Mouse (Mus musculus) lung, postnatal 0 days (tissue): ENCODE measurements around the gene Xlr4b. TPM values are rescaled to one million over a fixed set of nuclear protein-coding genes. Genes with fewer than 3 reads are reported as not detected.
"Not testable (repeated sequence)": the region's sequence is repeated elsewhere in the genome, so short reads cannot be mapped to it uniquely, and the experiment has no call there.

Source experiments
- ATAC-seq: fragments of 200-750 bp; cut with Nextera tagmentation; 2 replicates; pipeline ENCODE4 v1.8.0; 2017; ENCODE audit warnings: moderate library complexity
- DNase-seq: peaks from one replicate; pipeline ENCODE4 v3.0.0-alpha.2; 2016; ENCODE audit warnings: low spot score
- H3K27ac ChIP-seq: fragments of 300-500 bp; sonication (generic); 2 replicates; pipeline ENCODE4 v1.5.1; 2014; ENCODE audit warnings: antibody characterized with exemption, mild to moderate bottlenecking, low read length, mixed read lengths
- H3K27me3 ChIP-seq: fragments of 300-500 bp; sonication (generic); replicated peaks from 2 replicates; pipeline ENCODE4 v1.6.1; 2014; ENCODE audit warnings: low read length, mixed read lengths; ENCODE audit not compliant: insufficient read depth
- H3K36me3 ChIP-seq: fragments of 300-500 bp; sonication (generic); 2 replicates; pipeline ENCODE4 v1.6.1; 2014; ENCODE audit warnings: low read length, mixed read lengths; ENCODE audit not compliant: insufficient read depth
- H3K4me1 ChIP-seq: fragments of 300-500 bp; sonication (generic); 2 replicates; pipeline ENCODE4 v1.6.1; 2014; ENCODE audit warnings: antibody characterized with exemption, low read depth, low read length, mixed read lengths; ENCODE audit not compliant: insufficient read depth
- H3K4me2 ChIP-seq: fragments of 300-500 bp; sonication (generic); replicated peaks from 2 replicates; pipeline ENCODE4 v1.6.1; 2014; ENCODE audit warnings: low read depth, mild to moderate bottlenecking, low read length, moderate library complexity, mixed read lengths
- H3K4me3 ChIP-seq: fragments of 300-500 bp; sonication (generic); 2 replicates; pipeline ENCODE4 v1.5.1; 2014; ENCODE audit warnings: low read depth, low read length
- H3K9ac ChIP-seq: fragments of 300-500 bp; sonication (generic); replicated peaks from 2 replicates; pipeline ENCODE4 v1.6.1; 2014; ENCODE audit warnings: low read depth, mild to moderate bottlenecking
- H3K9me3 ChIP-seq: fragments of 300-500 bp; sonication (generic); 2 replicates; pipeline ENCODE4 v1.6.1; 2016; ENCODE audit warnings: low read length, mixed read lengths
- CTCF ChIP-seq: IDR thresholded peaks from 2 replicates; pipeline ENCODE4 v1.5.1; 2016; ENCODE audit warnings: antibody characterized with exemption, mild to moderate bottlenecking
- EP300 ChIP-seq: IDR thresholded peaks from 2 replicates; pipeline ENCODE4 v1.6.1; 2016; ENCODE audit warnings: antibody characterized with exemption, mild to moderate bottlenecking, control low read depth
- WGBS: fragments of 180-500 bp; shearing (Covaris S2); extraction: QIAGEN DNeasy Blood & Tissue Kit; methylation state at CpG from one replicate; pipeline ENCODE4 v1.1.7; 2014; 5-methylcytosine and 5-hydroxymethylcytosine counted together
- polyA plus RNA-seq: library from polyadenylated mRNA; unstranded; fragments of >200 nt; fragmentation: Nextera tagmentation; extraction: Ambion mirVana; gene quantifications from 2 replicates; pipeline ENCODE4 v1.2.1, GENCODE M21; 2015

Xlr4b gene
- polyA plus RNA-seq = 0.19 and 0.78 TPM in 2 replicates

DNA sequence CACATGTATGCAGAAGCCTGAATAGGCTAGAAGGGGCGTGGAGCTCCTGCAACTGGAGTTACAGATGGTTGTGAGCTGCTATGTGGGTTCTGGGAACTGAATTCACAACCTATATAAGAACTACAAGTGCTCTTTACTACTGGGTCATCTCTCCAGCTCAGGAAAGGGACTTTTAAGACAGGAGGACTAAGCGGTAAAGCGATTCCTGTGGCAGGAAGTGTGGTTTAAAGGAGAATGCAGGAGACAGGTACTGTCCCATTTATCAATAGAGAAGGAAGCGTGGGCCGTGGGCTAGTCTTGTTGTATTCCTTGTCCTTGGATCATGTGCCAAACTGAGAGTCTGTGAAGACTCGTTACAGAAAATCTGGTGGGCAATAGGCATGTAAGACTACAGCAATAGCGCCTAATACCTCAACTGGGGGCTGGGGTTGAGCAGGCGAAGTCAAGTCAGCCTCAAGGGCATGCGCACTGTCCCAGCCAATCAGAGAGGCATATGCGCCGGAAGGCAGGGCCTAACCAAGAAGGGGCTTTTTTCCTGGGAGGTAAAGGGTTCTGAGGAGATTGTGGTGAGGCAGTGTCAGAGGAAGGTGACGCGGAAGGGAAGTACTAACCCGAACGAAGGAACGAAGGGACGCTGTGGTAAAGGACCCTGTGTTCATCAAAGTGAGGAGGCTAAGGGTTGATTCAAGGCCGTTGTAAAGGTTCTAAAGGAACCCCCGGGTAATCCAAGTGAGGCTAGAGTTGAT is at the start of gene Xlr4b:
TSS of gene Xlr4b (plus strand) at position 515 of the 746 bp plus-strand sequence.
- not testable (repeated sequence) for H3K9ac ChIP-seq, H3K36me3 ChIP-seq, H3K4me3 ChIP-seq, ATAC-seq, H3K27me3 ChIP-seq, H3K4me2 ChIP-seq, H3K27ac ChIP-seq, H3K4me1 ChIP-seq, H3K9me3 ChIP-seq, DNase-seq
- WGBS = 55% methylated on average over 8 of the region's 19 CpGs

DNA sequence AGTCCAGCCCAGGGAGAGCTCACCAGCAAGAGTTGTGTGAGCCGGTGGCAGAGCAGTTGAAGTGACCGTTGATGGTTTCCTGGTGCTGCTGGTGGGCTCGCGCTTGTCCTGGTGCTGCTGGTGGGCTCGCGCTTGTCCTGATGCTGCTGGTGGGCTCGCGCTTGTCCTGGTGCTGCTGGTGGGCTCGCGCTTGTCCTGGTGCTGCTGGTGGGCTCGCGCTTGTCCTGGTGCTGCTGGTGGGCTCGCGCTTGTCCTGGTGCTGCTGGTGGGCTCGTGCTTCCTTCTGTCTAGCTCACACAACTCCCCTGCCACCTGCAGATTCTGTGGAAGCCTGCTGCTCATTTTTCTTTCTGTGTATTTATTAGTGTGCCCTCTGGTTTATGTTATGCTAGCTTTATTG is 37.2 kb upstream of the Xlr4b start, which contains the start of gene Spin2d:
TSS of gene Spin2d (minus strand) at position 101 of the 400 bp plus-strand sequence.
- H3K4me3 ChIP-seq, H3K9me3 ChIP-seq, DNase-seq, H3K27ac ChIP-seq, H3K27me3 ChIP-seq, H3K4me2 ChIP-seq, ATAC-seq, H3K36me3 ChIP-seq, H3K4me1 ChIP-seq, H3K9ac ChIP-seq: not testable (repeated sequence)
- WGBS = 47% methylated on average over 3 of the region's 15 CpGs

DNA sequence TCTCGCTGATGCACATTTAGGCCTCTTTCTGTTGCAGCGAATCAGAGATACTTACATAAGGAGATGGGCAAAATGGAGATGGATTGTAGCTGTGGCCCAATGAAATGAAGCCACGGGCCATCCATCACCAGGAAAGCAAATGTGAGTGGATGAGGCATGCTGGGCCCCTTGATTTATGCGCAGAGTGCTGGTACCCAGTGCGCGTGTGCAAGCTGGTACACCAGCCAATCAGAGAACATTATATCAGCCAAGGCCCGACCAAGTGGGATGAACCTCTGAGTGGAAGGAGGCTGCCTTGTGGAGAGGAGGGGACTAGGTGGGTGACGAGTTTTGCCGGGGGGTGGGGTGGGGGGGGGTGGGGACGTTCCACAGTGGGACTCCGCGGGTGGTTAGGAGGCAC is 22.2 kb upstream of the Xlr4b start, which contains the start of gene Xlr3b:
TSS of gene Xlr3b (plus strand) at position 274 of the 400 bp plus-strand sequence.
- H3K4me3 ChIP-seq, H3K27ac ChIP-seq, H3K36me3 ChIP-seq, H3K9me3 ChIP-seq, H3K4me1 ChIP-seq, H3K4me2 ChIP-seq, H3K9ac ChIP-seq, H3K27me3 ChIP-seq: not testable (repeated sequence)
- peak; percentile 4 for DNase-seq
- WGBS = 80% methylated on average over 7 of the region's 12 CpGs
- ATAC-seq = peak; percentile 14; the same call in 1 of the 2 replicates

DNA sequence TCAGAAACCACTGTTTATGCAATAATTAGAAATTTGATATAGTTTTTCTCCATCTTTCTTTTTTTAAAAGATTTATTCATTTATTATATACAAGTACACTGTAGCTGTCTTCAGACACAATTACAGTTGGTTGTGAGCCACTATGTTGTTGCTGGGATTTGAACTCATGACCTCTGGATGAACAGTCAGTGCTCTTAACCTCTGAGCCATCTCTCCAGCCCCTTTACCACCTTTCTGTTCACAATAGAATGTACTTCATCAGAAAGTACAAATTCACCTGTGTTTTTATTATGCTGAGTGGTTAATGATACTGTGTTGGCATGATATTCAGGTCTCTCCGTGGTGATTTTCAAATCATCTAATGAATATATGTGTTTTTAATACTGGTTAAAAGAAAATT is 11.2 kb downstream of the Xlr4b start:
- no peak for ATAC-seq

DNA sequence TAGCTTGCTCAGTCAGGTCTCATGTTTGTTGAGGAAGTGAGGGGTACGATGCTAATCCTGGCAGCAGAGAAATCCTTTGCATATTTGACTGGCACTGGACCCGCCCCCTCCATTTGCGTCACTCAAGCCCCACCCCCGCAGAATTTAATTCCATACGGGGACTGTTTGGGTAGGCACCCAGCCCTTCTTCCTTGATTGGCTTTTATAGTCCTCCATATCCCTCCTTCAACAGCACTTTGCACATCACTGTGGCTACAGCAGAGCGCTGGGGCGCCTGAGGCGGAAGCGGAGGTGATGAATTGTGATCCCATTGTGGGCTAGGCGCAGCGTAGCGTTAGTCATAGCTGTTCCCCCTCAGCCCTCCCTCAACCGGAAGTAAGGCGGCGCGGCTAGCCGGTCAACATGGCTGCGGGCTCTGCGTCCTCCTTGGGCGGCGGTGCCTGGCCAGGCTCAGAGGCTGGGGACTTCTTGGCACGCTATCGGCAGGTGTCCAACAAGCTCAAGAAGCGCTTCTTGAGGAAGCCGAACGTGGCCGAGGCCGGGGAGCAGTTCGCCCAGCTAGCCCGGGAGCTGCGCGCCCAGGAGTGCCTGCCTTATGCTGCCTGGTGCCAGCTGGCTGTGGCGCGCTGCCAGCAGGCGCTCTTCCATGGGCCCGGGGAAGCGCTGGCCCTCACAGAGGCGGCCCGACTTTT is 13.9 kb downstream of the Xlr4b start, which contains the start of gene F8a:
TSS of gene F8a (plus strand) at position 378 of the 692 bp plus-strand sequence.
- Histone ChIP-seq H3K4me3 (peak within 1 kb of the TSS; percentile 52), H3K36me3 (no peaks in the 10 kb centered on the region), H3K27me3 (0 out of 2 replicates have a peak, but pooled peaks cover 2% of the 10 kb centered on the region), H3K4me1 (no peaks in the 10 kb centered on the region), H3K27ac (peak within 1 kb of the TSS; percentile 90), H3K4me2 (peak within 1 kb of the TSS; percentile 74), H3K9me3 (no peaks in the 10 kb centered on the region), H3K9ac (peak within 1 kb of the TSS; percentile 39; the same call in 1 of the 2 replicates)
- TF ChIP-seq EP300 (no peak; the same call in 1 of the 2 replicates), CTCF (no peak)
- ATAC-seq (peak; percentile 96), DNase-seq (peak; percentile 90)
- WGBS = 10% methylated on average over 31 of the region's 39 CpGs

More for the DNA sequence above, 11.2 kb downstream of the Xlr4b start:
- no peaks in the 10 kb centered on the region for H3K36me3 ChIP-seq
- H3K9me3 ChIP-seq = no peaks in the 10 kb centered on the region
- peak; percentile 2 for DNase-seq
- no peak overlapping the region for H3K4me3 ChIP-seq
- no peak for TF ChIP-seq CTCF
- 30% methylated on average over 1 of the region's 1 CpGs for WGBS
- H3K27ac ChIP-seq = no peak overlapping the region
- H3K4me2 ChIP-seq = no peak overlapping the region
- 0 out of 2 replicates have a peak, but pooled peaks cover 2% of the 10 kb centered on the region for H3K27me3 ChIP-seq
- no peaks in the 10 kb centered on the region for H3K4me1 ChIP-seq
- no peak overlapping the region for H3K9ac ChIP-seq

DNA sequence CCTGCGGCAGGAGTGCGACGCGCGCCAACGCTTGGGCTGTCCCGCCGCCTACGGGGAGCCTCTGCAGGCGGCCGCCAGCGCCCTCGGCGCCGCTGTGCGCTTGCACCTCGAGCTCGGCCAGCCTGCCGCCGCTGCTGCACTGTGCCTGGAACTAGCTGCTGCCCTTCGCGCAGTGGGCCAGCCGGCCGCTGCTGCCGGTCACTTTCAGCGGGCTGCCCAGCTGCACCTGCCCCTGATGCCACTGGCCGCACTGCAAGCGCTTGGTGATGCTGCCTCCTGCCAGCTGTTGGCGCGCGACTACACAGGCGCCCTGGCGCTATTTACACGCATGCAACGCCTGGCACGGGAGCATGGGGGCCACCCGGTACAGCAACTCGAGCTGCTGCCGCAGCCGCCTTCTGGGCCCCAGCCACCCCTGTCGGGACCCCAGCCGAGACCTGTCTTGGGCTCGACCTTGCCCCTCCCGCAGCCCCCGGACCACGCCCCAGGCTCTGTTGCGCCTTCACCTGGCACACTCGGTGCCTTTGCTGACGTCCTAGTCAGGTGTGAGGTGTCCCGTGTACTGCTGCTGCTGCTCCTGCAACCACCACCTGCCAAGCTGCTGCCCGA is 14.6 kb downstream of the Xlr4b start:
- Histone ChIP-seq H3K4me3 (peak overlapping the region; percentile 52), H3K9ac (peak overlapping the region; percentile 39; the same call in 1 of the 2 replicates), H3K4me1 (no peaks in the 10 kb centered on the region), H3K27ac (peak overlapping the region; percentile 90), H3K4me2 (peak overlapping the region; percentile 74), H3K9me3 (no peaks in the 10 kb centered on the region), H3K27me3 (0 out of 2 replicates have a peak, but pooled peaks cover 2% of the 10 kb centered on the region), H3K36me3 (no peaks in the 10 kb centered on the region)
- peak; percentile 55 for ATAC-seq
- 20% methylated on average over 26 of the region's 51 CpGs for WGBS
- TF ChIP-seq CTCF (peak; percentile 29), EP300 (no peak)
- peak; percentile 47 for DNase-seq
